Mouse (Mus musculus) kidney, postnatal 14 days (tissue): ENCODE results near the gene Mcm5.

Experiments used
- DNase-seq: peaks from one replicate; pipeline ENCODE4 v3.0.0; 2022; ENCODE audit warnings: mixed read lengths

Mcm5 gene

GRCm38 (mm10) chr8:75109236-75109967, at the start of gene Mcm5:
Gene Mcm5 (plus strand): TSS chr8:75109569.
- peak; percentile 100 for DNase-seq

- no peak for DNase-seq
Observed at GRCm38 (mm10) chr8:75060022-75060421, 49.3 kb upstream of the Mcm5 start.

GRCm38 (mm10) chr8:75060815-75061214, 48.6 kb upstream of the Mcm5 start:
- no peak for DNase-seq

- no peak for DNase-seq
Observed at GRCm38 (mm10) chr8:75063290-75063689, 46.1 kb upstream of the Mcm5 start.

- no peak for DNase-seq
Observed at GRCm38 (mm10) chr8:75064790-75065189, 44.6 kb upstream of the Mcm5 start.

GRCm38 (mm10) chr8:75067287-75067686, 42.1 kb upstream of the Mcm5 start:
- no peak for DNase-seq

GRCm38 (mm10) chr8:75070297-75070696, 39.1 kb upstream of the Mcm5 start:
- DNase-seq, result peak; percentile 29

- DNase-seq, result peak; percentile 89
Observed at GRCm38 (mm10) chr8:75071627-75072346, 37.6 kb upstream of the Mcm5 start.

- no peak for DNase-seq
Observed at GRCm38 (mm10) chr8:75074876-75075275, 34.5 kb upstream of the Mcm5 start.

GRCm38 (mm10) chr8:75078215-75078614, 31.2 kb upstream of the Mcm5 start:
- DNase-seq, result no peak

- DNase-seq, result no peak
Observed at GRCm38 (mm10) chr8:75078851-75079250, 30.5 kb upstream of the Mcm5 start.

- DNase-seq, result no peak
Observed at GRCm38 (mm10) chr8:75081364-75082040, 27.9 kb upstream of the Mcm5 start.

- no peak for DNase-seq
Observed at GRCm38 (mm10) chr8:75082181-75082805, 27.1 kb upstream of the Mcm5 start.

GRCm38 (mm10) chr8:75083846-75084245, 25.5 kb upstream of the Mcm5 start:
- DNase-seq, result peak; percentile 96

- DNase-seq, result peak; percentile 24
Observed at GRCm38 (mm10) chr8:75084382-75085064, 24.8 kb upstream of the Mcm5 start.

GRCm38 (mm10) chr8:75086002-75086401, 23.4 kb upstream of the Mcm5 start:
- no peak for DNase-seq

GRCm38 (mm10) chr8:75087127-75087526, 22.2 kb upstream of the Mcm5 start:
- no peak for DNase-seq

GRCm38 (mm10) chr8:75088989-75089881, 20.1 kb upstream of the Mcm5 start:
- peak; percentile 92 for DNase-seq

GRCm38 (mm10) chr8:75090781-75091365, 18.5 kb upstream of the Mcm5 start:
- DNase-seq, result no peak

- peak; percentile 96 for DNase-seq
Observed at GRCm38 (mm10) chr8:75093399-75094156, 15.8 kb upstream of the Mcm5 start, which contains the start of gene Hmox1. Gene Hmox1 (plus strand): TSS chr8:75093621.
